Mouse (Mus musculus) kidney, embryonic 14.5 days (tissue): ENCODE measurements around the gene Smc6. TPM values are rescaled to one million over a fixed set of nuclear protein-coding genes. Genes with fewer than 3 reads are reported as not detected.

Experiments used
- ATAC-seq: fragments of 200-750 bp; cut with Nextera tagmentation; 2 replicates; pipeline ENCODE4 v1.8.0; 2017; ENCODE audit warnings: moderate number of reproducible peaks, mild to moderate bottlenecking, moderate TSS enrichment, moderate library complexity; ENCODE audit not compliant: low FRiP score, low TSS enrichment
- H3K27ac ChIP-seq: fragments of 300-500 bp; sonication (generic); 2 replicates; pipeline ENCODE4 v1.5.1; 2014; ENCODE audit warnings: low read depth, mild to moderate bottlenecking, low read length, moderate library complexity, mixed read lengths
- H3K27me3 ChIP-seq: fragments of 300-500 bp; sonication (generic); 2 replicates; pipeline ENCODE4 v1.6.1; 2014; ENCODE audit warnings: mild to moderate bottlenecking, low read length; ENCODE audit not compliant: control insufficient read depth, insufficient read depth
- H3K36me3 ChIP-seq: fragments of 300-500 bp; sonication (generic); 2 replicates; pipeline ENCODE4 v1.6.1; 2014; ENCODE audit warnings: low read length, mixed read lengths; ENCODE audit not compliant: control insufficient read depth, insufficient read depth
- H3K4me1 ChIP-seq: fragments of 300-500 bp; sonication (generic); 2 replicates; pipeline ENCODE4 v1.6.1; 2014; ENCODE audit warnings: low read length, mixed read lengths; ENCODE audit not compliant: control insufficient read depth, insufficient read depth
- H3K4me2 ChIP-seq: fragments of 300-500 bp; sonication (generic); replicated peaks from 2 replicates; pipeline ENCODE4 v1.6.1; 2014; ENCODE audit warnings: low read depth, mild to moderate bottlenecking, low read length
- H3K4me3 ChIP-seq: fragments of 300-500 bp; sonication (generic); 2 replicates; pipeline ENCODE4 v1.5.1; 2014; ENCODE audit warnings: mild to moderate bottlenecking, low read length
- H3K9ac ChIP-seq: fragments of 300-500 bp; sonication (generic); 2 replicates; pipeline ENCODE4 v1.6.1; 2014; ENCODE audit warnings: low read depth, mild to moderate bottlenecking, low read length, moderate library complexity
- H3K9me3 ChIP-seq: fragments of 300-500 bp; sonication (generic); 2 replicates; pipeline ENCODE4 v1.6.1; 2016; ENCODE audit warnings: low read length; ENCODE audit not compliant: control insufficient read depth
- WGBS: fragments of 180-500 bp; shearing (Covaris S2); extraction: QIAGEN DNeasy Blood & Tissue Kit; methylation state at CpG from one replicate; pipeline ENCODE4 v1.1.7; 2014; 5-methylcytosine and 5-hydroxymethylcytosine counted together
- polyA plus RNA-seq: library from polyadenylated mRNA; unstranded; fragments of >200 nt; fragmentation: Nextera tagmentation; extraction: Ambion mirVana; gene quantifications from 2 replicates; pipeline ENCODE4 v1.2.1, GENCODE M21; 2014

Gene Smc6
- polyA plus RNA-seq, 1 experiment from 2014 or later = 141 TPM

GRCm38 (mm10) chr12:11273185-11273584 lies 7.5 kb downstream of the Smc6 start:
- Histone ChIP-seq H3K27ac (no peak overlapping the region), H3K9ac (no peak overlapping the region), H3K4me2 (no peak overlapping the region), H3K27me3 (no peaks in the 10 kb centered on the region), H3K4me3 (no peak overlapping the region), H3K36me3 (peaks cover 37% of the 10 kb centered on the region), H3K9me3 (no peaks in the 10 kb centered on the region), H3K4me1 (peaks cover under 1% of the 10 kb centered on the region)
- ATAC-seq = no peak
- 89% methylated on average over 1 of the region's 1 CpGs for WGBS

GRCm38 (mm10) chr12:11276632-11277031 lies 10.9 kb downstream of the Smc6 start:
- peaks cover 67% of the 10 kb centered on the region for H3K36me3 ChIP-seq
- no peaks in the 10 kb centered on the region for H3K27me3 ChIP-seq
- no peak for ATAC-seq

GRCm38 (mm10) chr12:11277207-11277606 lies 11.5 kb downstream of the Smc6 start:
- Histone ChIP-seq H3K4me1 (no peaks in the 10 kb centered on the region), H3K36me3 (peaks cover 68% of the 10 kb centered on the region), H3K4me3 (no peak overlapping the region), H3K9ac (no peak overlapping the region), H3K4me2 (no peak overlapping the region), H3K9me3 (no peaks in the 10 kb centered on the region), H3K27ac (no peak overlapping the region), H3K27me3 (no peaks in the 10 kb centered on the region)
- ATAC-seq = no peak
- WGBS = 93% methylated on average over 6 of the region's 6 CpGs

More at GRCm38 (mm10) chr12:11276632-11277031, 10.9 kb downstream of the Smc6 start:
- no peak overlapping the region for H3K4me3 ChIP-seq
- H3K9ac ChIP-seq = no peak overlapping the region
- H3K4me1 ChIP-seq = no peaks in the 10 kb centered on the region
- H3K27ac ChIP-seq = no peak overlapping the region
- H3K4me2 ChIP-seq = no peak overlapping the region
- no peaks in the 10 kb centered on the region for H3K9me3 ChIP-seq
- WGBS = 92% methylated on average over 2 of the region's 2 CpGs

- H3K4me2 ChIP-seq = no peak overlapping the region
- no peak overlapping the region for H3K9ac ChIP-seq
- H3K4me3 ChIP-seq = no peak overlapping the region
- H3K27me3 ChIP-seq = no peaks in the 10 kb centered on the region
- H3K27ac ChIP-seq = no peak overlapping the region
- H3K36me3 ChIP-seq = peaks cover 63% of the 10 kb centered on the region
- no peak for ATAC-seq
- H3K4me1 ChIP-seq = no peaks in the 10 kb centered on the region
- H3K9me3 ChIP-seq = no peaks in the 10 kb centered on the region
- 96% methylated on average over 3 of the region's 3 CpGs for WGBS
Measured at GRCm38 (mm10) chr12:11279886-11280285, 14.2 kb downstream of the Smc6 start.

- Histone ChIP-seq H3K4me1 (no peaks in the 10 kb centered on the region), H3K27ac (no peak overlapping the region), H3K4me2 (no peak overlapping the region), H3K27me3 (no peaks in the 10 kb centered on the region), H3K4me3 (no peak overlapping the region), H3K9me3 (no peaks in the 10 kb centered on the region), H3K36me3 (peaks cover 74% of the 10 kb centered on the region), H3K9ac (no peak overlapping the region)
- no peak for ATAC-seq
- WGBS = 91% methylated on average over 2 of the region's 2 CpGs
Measured at GRCm38 (mm10) chr12:11281584-11281983, 15.9 kb downstream of the Smc6 start.

- Histone ChIP-seq H3K36me3 (peaks cover 77% of the 10 kb centered on the region), H3K9me3 (no peaks in the 10 kb centered on the region), H3K4me1 (no peaks in the 10 kb centered on the region), H3K27ac (no peak overlapping the region), H3K27me3 (no peaks in the 10 kb centered on the region), H3K9ac (no peak overlapping the region), H3K4me3 (no peak overlapping the region), H3K4me2 (no peak overlapping the region)
- no peak for ATAC-seq
- WGBS = 100% methylated on average over 2 of the region's 2 CpGs
Measured at GRCm38 (mm10) chr12:11286382-11286781, 20.7 kb downstream of the Smc6 start.

GRCm38 (mm10) chr12:11300858-11301257 lies 35.2 kb downstream of the Smc6 start:
- Histone ChIP-seq H3K4me2 (no peak overlapping the region), H3K9ac (no peak overlapping the region), H3K27ac (no peak overlapping the region), H3K27me3 (no peaks in the 10 kb centered on the region), H3K9me3 (no peaks in the 10 kb centered on the region), H3K4me3 (no peak overlapping the region), H3K4me1 (no peaks in the 10 kb centered on the region), H3K36me3 (peaks cover 69% of the 10 kb centered on the region)
- no peak for ATAC-seq
- 100% methylated on average over 1 of the region's 1 CpGs for WGBS

- Histone ChIP-seq H3K27me3 (no peaks in the 10 kb centered on the region), H3K4me1 (no peaks in the 10 kb centered on the region), H3K9ac (no peak overlapping the region), H3K4me2 (no peak overlapping the region), H3K9me3 (no peaks in the 10 kb centered on the region), H3K27ac (no peak overlapping the region), H3K36me3 (peaks cover 66% of the 10 kb centered on the region), H3K4me3 (no peak overlapping the region)
- no peak for ATAC-seq
- 92% methylated on average over 8 of the region's 8 CpGs for WGBS
Measured at GRCm38 (mm10) chr12:11306753-11307645, 41.3 kb downstream of the Smc6 start.

GRCm38 (mm10) chr12:11311106-11311505 lies 45.4 kb downstream of the Smc6 start:
- Histone ChIP-seq H3K9me3 (no peaks in the 10 kb centered on the region), H3K4me3 (no peak overlapping the region), H3K4me1 (no peaks in the 10 kb centered on the region), H3K27ac (no peak overlapping the region), H3K9ac (no peak overlapping the region), H3K4me2 (no peak overlapping the region), H3K27me3 (no peaks in the 10 kb centered on the region), H3K36me3 (peaks cover 59% of the 10 kb centered on the region)
- ATAC-seq = no peak
- 98% methylated on average over 2 of the region's 2 CpGs for WGBS
